Mouse (Mus musculus): ENCODE measurements around the gene Odaph.

DNA sequence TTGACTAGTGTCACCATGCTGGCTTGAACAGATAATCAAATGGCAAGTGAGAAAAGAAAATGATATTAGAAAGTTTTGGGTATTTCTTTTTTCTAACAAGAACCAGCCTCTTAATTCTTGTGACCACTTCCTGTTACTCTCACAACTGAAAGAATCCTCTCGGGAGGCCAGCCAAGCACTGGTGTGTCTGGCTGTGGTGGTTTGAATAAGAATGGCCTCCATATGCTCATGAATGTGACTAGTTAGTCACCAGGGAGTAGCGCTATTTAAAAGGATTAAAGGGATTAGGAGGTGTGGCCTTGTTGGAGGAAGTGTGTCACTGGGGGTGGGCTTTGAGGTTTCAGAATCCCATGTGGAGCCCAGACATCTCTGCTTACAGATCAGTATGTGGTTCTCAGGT, 1.6 kb upstream of the Odaph start:
- TF ChIP-seq CTCF (conservative IDR thresholded peaks at IDR 0.05 in 1 of 2, IDR thresholded peaks at IDR 0.05 in 1 of 2; ENCODE audit: low read depth in 2 of 2, low read length in 2 of 2), result no peak
- TF ChIP-seq POLR2A (IDR thresholded peaks at IDR 0.05; ENCODE audit: low read depth, low read length), result no peak
- no peak for TF ChIP-seq MYC (IDR thresholded peaks at IDR 0.05; ENCODE audit: low read depth, low read length)
- TF ChIP-seq MAX (IDR thresholded peaks at IDR 0.05; ENCODE audit: low read length), result no peak
- TF ChIP-seq BHLHE40 (IDR thresholded peaks at IDR 0.05; ENCODE audit: low read depth, low read length), result no peak
- no peak for TF ChIP-seq ETS1 (conservative IDR thresholded peaks at IDR 0.05; ENCODE audit: low read depth, low read length)
- TF ChIP-seq POLR2AphosphoS2 (IDR thresholded peaks at IDR 0.05; ENCODE audit: low read depth, low read length), result no peak
- no peak for TF ChIP-seq CHD2 (IDR thresholded peaks at IDR 0.05; ENCODE audit: low read length)
- TF ChIP-seq EP300 (IDR thresholded peaks at IDR 0.05; ENCODE audit: low read length), result no peak
